Mouse (Mus musculus) MEL (cell line): ENCODE results near the gene Megf8. TPM values are rescaled to one million over a fixed set of nuclear protein-coding genes. Genes with fewer than 3 reads are reported as not detected.
A peak's percentile ranks its signal among the peaks of the same experiment; 100 is the strongest.

ENCODE experiments used
- DNase-seq: peaks from one replicate; pipeline ENCODE4 v3.0.0; 2011; ENCODE audit warnings: low read depth, low spot score
- H3K27ac ChIP-seq: 2 replicates; pipeline ENCODE4 v1.5.1; 2012; ENCODE audit warnings: low read depth, mild to moderate bottlenecking, control low read depth, low read length, moderate library complexity; ENCODE audit not compliant: control insufficient read depth
- H3K27me3 ChIP-seq, 2 experiments: fragments of 150-350 bp in 1 of 2; sonication (generic) in 1 of 2; 2 replicates each; pipeline ENCODE4 v1.6.1; 2012; ENCODE audit warnings: low read length in 2 of 2, mild to moderate bottlenecking in 2 of 2, improper control_type of control experiment in 1 of 2, moderate library complexity in 1 of 2; ENCODE audit not compliant: insufficient read depth in 2 of 2, control insufficient read depth in 1 of 2
- H3K36me3 ChIP-seq, 2 experiments: 2 replicates each; pipeline ENCODE4 v1.6.1; 2012 to 2014; ENCODE audit warnings: low read length in 2 of 2, improper control_type of control experiment in 1 of 2, inconsistent platforms in 1 of 2, mild to moderate bottlenecking in 1 of 2; ENCODE audit not compliant: insufficient read depth in 2 of 2, control insufficient read depth in 1 of 2
- H3K4me1 ChIP-seq, 2 experiments: fragments of 150-350 bp in 1 of 2; sonication (generic) in 1 of 2; 2 replicates each; pipeline ENCODE4 v1.6.1; 2012; ENCODE audit warnings: low read length in 2 of 2, improper control_type of control experiment in 1 of 2, mild to moderate bottlenecking in 1 of 2; ENCODE audit not compliant: insufficient read depth in 2 of 2, control insufficient read depth in 1 of 2
- H3K4me3 ChIP-seq, 2 experiments: fragments of 150-350 bp in 1 of 2; sonication (generic) in 1 of 2; 2 replicates each; pipeline ENCODE4 v1.5.1; 2012; ENCODE audit warnings: low read depth in 2 of 2, low read length in 2 of 2, mild to moderate bottlenecking in 2 of 2, moderate library complexity in 2 of 2, control low read depth in 1 of 2, improper control_type of control experiment in 1 of 2; ENCODE audit not compliant: control insufficient read depth in 1 of 2, insufficient read depth in 1 of 2
- H3K79me2 ChIP-seq: 2 replicates; pipeline ENCODE4 v1.6.1; 2012; ENCODE audit warnings: mild to moderate bottlenecking, low read length, moderate library complexity; ENCODE audit not compliant: control insufficient read depth, poor library complexity, insufficient read depth
- H3K9ac ChIP-seq: 2 replicates; pipeline ENCODE4 v1.6.1; 2012; ENCODE audit warnings: low read depth, mild to moderate bottlenecking, control low read depth, low read length, moderate library complexity; ENCODE audit not compliant: control insufficient read depth, poor library complexity, severe bottlenecking
- H3K9me3 ChIP-seq: fragments of 150-350 bp; sonication (generic); replicated peaks from 2 replicates; pipeline ENCODE4 v1.6.1; 2012; ENCODE audit warnings: mild to moderate bottlenecking, low read length, improper control_type of control experiment, moderate library complexity; ENCODE audit not compliant: insufficient read depth
- BHLHE40 ChIP-seq: IDR thresholded peaks from 2 replicates; pipeline ENCODE4 v1.6.1; 2012; ENCODE audit warnings: low read depth, mild to moderate bottlenecking, inconsistent platforms, low read length, improper control_type of control experiment, borderline replicate concordance
- CHD1 ChIP-seq: IDR thresholded peaks from 2 replicates; pipeline ENCODE4 v1.6.1; 2012; ENCODE audit warnings: low read depth, mild to moderate bottlenecking, inconsistent platforms, low read length, improper control_type of control experiment
- CHD2 ChIP-seq: IDR thresholded peaks from 2 replicates; pipeline ENCODE4 v1.6.1; 2011; ENCODE audit warnings: low read length, improper control_type of control experiment
- E2F4 ChIP-seq: IDR thresholded peaks from 2 replicates; pipeline ENCODE4 v1.6.1; 2011; ENCODE audit warnings: low read depth, low read length, improper control_type of control experiment, borderline replicate concordance
- ELF1 ChIP-seq: IDR thresholded peaks from 2 replicates; pipeline ENCODE4 v1.6.1; 2014; ENCODE audit warnings: low read depth, mild to moderate bottlenecking, inconsistent platforms, low read length, improper control_type of control experiment, moderate library complexity
- EP300 ChIP-seq, 2 experiments: IDR thresholded peaks; 2 replicates each; pipeline ENCODE4 v1.6.1; 2011; ENCODE audit warnings: improper control_type of control experiment in 2 of 2, low read length in 2 of 2, low read depth in 1 of 2, mild to moderate bottlenecking in 1 of 2
- ETS1 ChIP-seq: IDR thresholded peaks from 2 replicates; pipeline ENCODE4 v1.6.1; 2012; ENCODE audit warnings: low read depth, mild to moderate bottlenecking, inconsistent platforms, low read length, improper control_type of control experiment, moderate library complexity
- GABPA ChIP-seq: IDR thresholded peaks from 2 replicates; pipeline ENCODE4 v1.6.1; 2012; ENCODE audit warnings: low read depth, mild to moderate bottlenecking, inconsistent platforms, low read length, improper control_type of control experiment, moderate library complexity
- GATA1 ChIP-seq: IDR thresholded peaks from 2 replicates; pipeline ENCODE4 v1.6.1; 2011; ENCODE audit warnings: low read depth, low read length, improper control_type of control experiment
- HCFC1 ChIP-seq: IDR thresholded peaks from 2 replicates; pipeline ENCODE4 v1.6.1; 2012; ENCODE audit warnings: low read depth, mild to moderate bottlenecking, inconsistent platforms, low read length, improper control_type of control experiment, moderate library complexity
- KAT2A ChIP-seq: conservative IDR thresholded peaks from 2 replicates; pipeline ENCODE4 v1.6.1; 2012; ENCODE audit warnings: low read depth, low read length, improper control_type of control experiment, inconsistent platforms
- MAFK ChIP-seq: IDR thresholded peaks from 2 replicates; pipeline ENCODE4 v1.6.1; 2011; ENCODE audit warnings: low read depth, mild to moderate bottlenecking, low read length, improper control_type of control experiment, borderline replicate concordance
- MAX ChIP-seq: IDR thresholded peaks from 2 replicates; pipeline ENCODE4 v1.6.1; 2011; ENCODE audit warnings: low read length, improper control_type of control experiment
- MAZ ChIP-seq: IDR thresholded peaks from 2 replicates; pipeline ENCODE4 v1.6.1; 2012; ENCODE audit warnings: low read depth, mild to moderate bottlenecking, inconsistent platforms, low read length, improper control_type of control experiment
- MEF2A ChIP-seq: IDR thresholded peaks from 2 replicates; pipeline ENCODE4 v1.6.1; 2014; ENCODE audit warnings: low read depth, mild to moderate bottlenecking, inconsistent platforms, low read length, improper control_type of control experiment; ENCODE audit not compliant: poor library complexity, insufficient replicate concordance, severe bottlenecking; ENCODE audit errors: extremely low read depth
- MXI1 ChIP-seq: IDR thresholded peaks from 2 replicates; pipeline ENCODE4 v1.6.1; 2011; ENCODE audit warnings: mild to moderate bottlenecking, low read depth, low read length, improper control_type of control experiment
- MYB ChIP-seq: IDR thresholded peaks from 2 replicates; pipeline ENCODE4 v1.6.1; 2011; ENCODE audit warnings: mild to moderate bottlenecking, low read depth, low read length, improper control_type of control experiment
- MYC ChIP-seq: IDR thresholded peaks from 2 replicates; pipeline ENCODE4 v1.6.1; 2011; ENCODE audit warnings: low read depth, mild to moderate bottlenecking, low read length, improper control_type of control experiment, moderate library complexity
- NELFE ChIP-seq: IDR thresholded peaks from 2 replicates; pipeline ENCODE4 v1.6.1; 2011; ENCODE audit warnings: low read depth, low read length, improper control_type of control experiment
- NRF1 ChIP-seq: IDR thresholded peaks from 2 replicates; pipeline ENCODE4 v1.6.1; 2014; ENCODE audit warnings: low read depth, mild to moderate bottlenecking, inconsistent platforms, low read length, improper control_type of control experiment, moderate library complexity; ENCODE audit not compliant: poor library complexity, insufficient read depth, severe bottlenecking
- POLR2A ChIP-seq, 2 experiments: IDR thresholded peaks; 2 replicates each; pipeline ENCODE4 v1.6.1; 2011 to 2012; ENCODE audit warnings: low read length in 2 of 2, mild to moderate bottlenecking in 2 of 2, control low read depth in 1 of 2, improper control_type of control experiment in 1 of 2, low read depth in 1 of 2, moderate library complexity in 1 of 2; ENCODE audit not compliant: control insufficient read depth in 1 of 2, insufficient read depth in 1 of 2, poor library complexity in 1 of 2
- POLR2AphosphoS2 ChIP-seq: IDR thresholded peaks from 2 replicates; pipeline ENCODE4 v1.6.1; 2011; ENCODE audit warnings: low read length, improper control_type of control experiment
- RAD21 ChIP-seq: IDR thresholded peaks from 2 replicates; pipeline ENCODE4 v1.6.1; 2011; ENCODE audit warnings: mild to moderate bottlenecking, low read depth, low read length, improper control_type of control experiment
- SMC3 ChIP-seq: IDR thresholded peaks from 2 replicates; pipeline ENCODE4 v1.6.1; 2011; ENCODE audit warnings: low read depth, low read length, improper control_type of control experiment
- TAL1 ChIP-seq: IDR thresholded peaks from 2 replicates; pipeline ENCODE4 v1.6.1; 2012; ENCODE audit warnings: mild to moderate bottlenecking, inconsistent platforms, low read length, moderate library complexity, mixed read lengths
- TBP ChIP-seq: IDR thresholded peaks from 2 replicates; pipeline ENCODE4 v1.8.0; 2011; ENCODE audit warnings: low read depth, low read length, improper control_type of control experiment
- TCF12 ChIP-seq: IDR thresholded peaks from 2 replicates; pipeline ENCODE4 v1.6.1; 2014; ENCODE audit warnings: low read depth, mild to moderate bottlenecking, inconsistent platforms, low read length, improper control_type of control experiment, moderate library complexity
- USF1 ChIP-seq: IDR thresholded peaks from 2 replicates; pipeline ENCODE4 v1.6.1; 2014; ENCODE audit warnings: low read depth, mild to moderate bottlenecking, inconsistent platforms, low read length, improper control_type of control experiment, moderate library complexity
- USF2 ChIP-seq, 2 experiments: IDR thresholded peaks; 2 replicates each; pipeline ENCODE4 v1.6.1; 2011 to 2012; ENCODE audit warnings: improper control_type of control experiment in 2 of 2, low read length in 2 of 2, borderline replicate concordance in 1 of 2, inconsistent platforms in 1 of 2, low read depth in 1 of 2, mild to moderate bottlenecking in 1 of 2; ENCODE audit not compliant: insufficient read depth in 1 of 2
- ZC3H11A ChIP-seq: IDR thresholded peaks from 2 replicates; pipeline ENCODE4 v1.6.1; 2012; ENCODE audit warnings: low read depth, mild to moderate bottlenecking, inconsistent platforms, low read length, improper control_type of control experiment
- ZKSCAN1 ChIP-seq: IDR thresholded peaks from 2 replicates; pipeline ENCODE4 v1.6.1; 2012; ENCODE audit warnings: low read depth, mild to moderate bottlenecking, inconsistent platforms, low read length, improper control_type of control experiment, moderate library complexity
- polyA plus RNA-seq, 2 experiments: library from polyadenylated mRNA; stranded (reverse) in 1 of 2; unstranded in 1 of 2; fragments of >175 nt in 1 of 2; fragments of >200 nt in 1 of 2; gene quantifications; 2 replicates each; pipeline versions ENCODE4 v1.2.1 to v1.2.4; 2012; ENCODE audit warnings: low replicate concordance in 2 of 2, low read depth in 1 of 2; ENCODE audit not compliant: insufficient read length in 2 of 2, insufficient read depth in 1 of 2, missing spikeins in 1 of 2
- total RNA-seq: library from RNA; depleted of rRNA; stranded (reverse); fragments of 300-350 nt; gene quantifications from 2 replicates; pipeline ENCODE4 v1.2.3, GENCODE M21; 2012

Gene Megf8
- total and polyA plus RNA-seq, 3 experiments, result 12.7 to 22.0 TPM; not detected in 1

GRCm38 (mm10) chr7:25395186-25395557 is 78.2 kb downstream of the Megf8 start (continued):
- no peak for TF ChIP-seq ZKSCAN1
- no peak for TF ChIP-seq SMC3
- no peak for TF ChIP-seq CHD2
- TF ChIP-seq BHLHE40, result no peak
- TF ChIP-seq GABPA, result no peak
- TF ChIP-seq MAFK, result no peak
- no peak for TF ChIP-seq CHD1

GRCm38 (mm10) chr7:25395558-25396521 is 78.9 kb downstream of the Megf8 start:
- Histone ChIP-seq H3K9me3 (no peaks in the 10 kb centered on the region), H3K79me2 (no peaks in the 10 kb centered on the region; the same call in 1 of the 2 replicates), H3K4me3 (peak overlapping the region; percentile 63 to 93), H3K27me3 (no peaks in the 10 kb centered on the region), H3K27ac (peak overlapping the region; percentile 57), H3K4me1 (peaks cover 3 to 15% of the 10 kb centered on the region in 2 experiments; a peak in 3 of 4 replicates), H3K9ac (peak overlapping the region; percentile 69), H3K36me3 (peaks cover 0 to 10% of the 10 kb centered on the region in 2 experiments; a peak in 2 of 4 replicates)
- DNase-seq, result peak; percentile 97
- TF ChIP-seq ETS1, result peak; percentile 58
- peak in 1 of 2 experiments; percentile 11; a peak in 1 of 4 replicates for TF ChIP-seq EP300 (IDR thresholded peaks at IDR 0.05; ENCODE audit: low read depth in 1 of 2, low read length in 2 of 2)
- TF ChIP-seq ZC3H11A, result no peak
- peak; percentile 28; the same call in 1 of the 2 replicates for TF ChIP-seq NELFE
- peak; percentile 60 for TF ChIP-seq NRF1
- TF ChIP-seq GATA1, result no peak
- peak; percentile 48; the same call in 1 of the 2 replicates for TF ChIP-seq MAZ
- 0 out of 2 replicates have a peak, but pooled peaks have one; percentile 46 for TF ChIP-seq MEF2A
- peak; percentile 47; the same call in 1 of the 2 replicates for TF ChIP-seq E2F4
- TF ChIP-seq HCFC1, result peak; percentile 67
- peak; percentile 86 for TF ChIP-seq MXI1
- peak; percentile 47; the same call in 1 of the 2 replicates for TF ChIP-seq POLR2AphosphoS2
- TF ChIP-seq MYB, result peak; percentile 56; the same call in 1 of the 2 replicates
- TF ChIP-seq ELF1, result peak; percentile 63
- peak; percentile 11 to 40; a peak in 1 of 4 replicates for TF ChIP-seq POLR2A (IDR thresholded peaks at IDR 0.05; ENCODE audit: control insufficient read depth in 1 of 2, insufficient read depth in 1 of 2, low read depth in 1 of 2, low read length in 2 of 2, poor library complexity in 1 of 2)
- peak; percentile 94 for TF ChIP-seq USF1
- TF ChIP-seq RAD21, result no peak
- TF ChIP-seq SMC3, result no peak
- TF ChIP-seq USF2 (IDR thresholded peaks at IDR 0.05; ENCODE audit: borderline replicate concordance in 1 of 2, insufficient read depth in 1 of 2, low read depth in 1 of 2, low read length in 2 of 2), result peak in 1 of 2 experiments; percentile 73; a peak in 2 of 4 replicates
- no peak for TF ChIP-seq TAL1
- TF ChIP-seq TBP, result peak; percentile 34
- no peak; the same call in 1 of the 2 replicates for TF ChIP-seq TCF12
- TF ChIP-seq MAX, result peak; percentile 97
- TF ChIP-seq KAT2A, result no peak
- no peak; the same call in 1 of the 2 replicates for TF ChIP-seq CHD2
- peak; percentile 74 for TF ChIP-seq MYC
- TF ChIP-seq BHLHE40, result peak; percentile 93
